Mouse (Mus musculus): ENCODE measurements around the gene Radil. TPM values are rescaled to one million over a fixed set of nuclear protein-coding genes. Genes with fewer than 3 reads are reported as not detected.
A peak's percentile ranks its signal among the peaks of the same experiment; 100 is the strongest.

Radil gene
- total and polyA plus RNA-seq, 2 experiments from 2014 or later: 15.4 to 17.0 TPM

GRCm38 (mm10) chr5:142459834-142460233 is 91.1 kb downstream of the Radil start:
- Histone ChIP-seq H3K27ac (ENCODE audit: low read depth, low read length) (no peak overlapping the region), H3K4me3 (ENCODE audit: low read depth, low read length) (no peak overlapping the region), H3K9ac (replicated peaks; ENCODE audit: low read length, poor library complexity, severe bottlenecking) (no peak overlapping the region), H3K4me2 (ENCODE audit: low read depth, low read length, poor library complexity, severe bottlenecking) (no peak overlapping the region), H3K27me3 (ENCODE audit: insufficient read depth, low read length) (no peaks in the 10 kb centered on the region), H3K4me1 (ENCODE audit: insufficient read depth, low read length) (peaks cover 1% of the 10 kb centered on the region; the same call in 1 of the 2 replicates), H3K9me3 (ENCODE audit: low read length) (no peaks in the 10 kb centered on the region), H3K36me3 (ENCODE audit: insufficient read depth, low read length) (peaks cover 41% of the 10 kb centered on the region)
- no peak for TF ChIP-seq CTCF (IDR thresholded peaks at IDR 0.05)
- DNase-seq (ENCODE audit: low spot score) (no peak), ATAC-seq (ENCODE audit: low FRiP score) (no peak)
- WGBS: 76% methylated on average over 5 of the region's 5 CpGs

DNA sequence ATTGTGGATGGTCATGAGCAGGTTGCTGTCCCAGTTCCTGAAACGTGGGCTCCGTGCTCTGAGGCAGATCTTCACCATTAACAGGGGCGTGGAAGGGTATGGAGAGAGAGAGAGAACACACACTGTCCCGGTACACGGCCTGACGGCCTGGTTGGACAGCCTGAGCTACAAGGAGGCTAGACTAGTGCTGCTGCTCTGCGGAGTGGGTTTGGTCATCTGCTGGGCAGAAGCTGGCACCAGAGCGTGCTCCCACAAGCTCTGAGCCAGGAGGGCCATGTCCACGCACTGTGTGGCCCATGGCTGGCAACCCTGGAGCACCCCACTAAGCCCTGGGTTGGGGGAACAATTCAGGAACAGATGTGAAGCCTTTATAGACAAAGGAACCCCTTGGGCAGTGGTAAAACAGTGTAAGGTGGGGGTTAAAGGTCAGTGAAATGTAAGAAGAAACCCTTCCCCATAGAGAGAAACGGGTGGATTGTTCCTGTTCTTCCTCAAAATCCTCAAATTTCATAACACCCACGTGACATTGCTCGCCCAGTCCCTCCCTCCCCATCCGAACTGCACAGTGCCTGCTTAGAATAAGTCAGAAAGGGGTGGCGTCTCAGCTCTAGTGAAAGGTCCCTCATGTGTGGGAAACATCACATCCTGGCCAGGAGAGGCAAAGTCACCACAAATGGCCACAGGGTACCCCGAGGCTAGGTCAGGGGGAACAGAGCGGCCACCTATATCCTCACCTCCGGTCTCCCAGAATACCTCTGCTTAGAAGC is 91.9 kb downstream of the Radil start:
- Histone ChIP-seq H3K9ac (replicated peaks; ENCODE audit: low read length, poor library complexity, severe bottlenecking) (no peak overlapping the region), H3K4me3 (ENCODE audit: low read depth, low read length) (no peak overlapping the region), H3K9me3 (ENCODE audit: low read length) (no peaks in the 10 kb centered on the region), H3K27me3 (ENCODE audit: insufficient read depth, low read length) (no peaks in the 10 kb centered on the region), H3K36me3 (ENCODE audit: insufficient read depth, low read length) (peaks cover 45% of the 10 kb centered on the region), H3K27ac (ENCODE audit: low read depth, low read length) (no peak overlapping the region), H3K4me1 (ENCODE audit: insufficient read depth, low read length) (no peaks in the 10 kb centered on the region), H3K4me2 (ENCODE audit: low read depth, low read length, poor library complexity, severe bottlenecking) (no peak overlapping the region)
- TF ChIP-seq CTCF (IDR thresholded peaks at IDR 0.05): no peak
- no peak for DNase-seq (ENCODE audit: low spot score)
- ATAC-seq (ENCODE audit: low FRiP score): no peak
- 93% methylated on average over 17 of the region's 17 CpGs for WGBS

- Histone ChIP-seq H3K4me2 (ENCODE audit: low read depth, low read length, poor library complexity, severe bottlenecking) (no peak overlapping the region), H3K9me3 (ENCODE audit: low read length) (no peaks in the 10 kb centered on the region), H3K4me3 (ENCODE audit: low read depth, low read length) (no peak overlapping the region), H3K27me3 (ENCODE audit: insufficient read depth, low read length) (no peaks in the 10 kb centered on the region), H3K9ac (replicated peaks; ENCODE audit: low read length, poor library complexity, severe bottlenecking) (no peak overlapping the region), H3K36me3 (ENCODE audit: insufficient read depth, low read length) (peaks cover 61% of the 10 kb centered on the region), H3K4me1 (ENCODE audit: insufficient read depth, low read length) (no peaks in the 10 kb centered on the region), H3K27ac (ENCODE audit: low read depth, low read length) (no peak overlapping the region)
- DNase-seq (ENCODE audit: low spot score) (no peak), ATAC-seq (ENCODE audit: low FRiP score) (no peak)
- 74% methylated on average over 10 of the region's 10 CpGs for WGBS
- TF ChIP-seq CTCF (IDR thresholded peaks at IDR 0.05): no peak
Observed at GRCm38 (mm10) chr5:142457345-142457744, 93.6 kb downstream of the Radil start.

DNA sequence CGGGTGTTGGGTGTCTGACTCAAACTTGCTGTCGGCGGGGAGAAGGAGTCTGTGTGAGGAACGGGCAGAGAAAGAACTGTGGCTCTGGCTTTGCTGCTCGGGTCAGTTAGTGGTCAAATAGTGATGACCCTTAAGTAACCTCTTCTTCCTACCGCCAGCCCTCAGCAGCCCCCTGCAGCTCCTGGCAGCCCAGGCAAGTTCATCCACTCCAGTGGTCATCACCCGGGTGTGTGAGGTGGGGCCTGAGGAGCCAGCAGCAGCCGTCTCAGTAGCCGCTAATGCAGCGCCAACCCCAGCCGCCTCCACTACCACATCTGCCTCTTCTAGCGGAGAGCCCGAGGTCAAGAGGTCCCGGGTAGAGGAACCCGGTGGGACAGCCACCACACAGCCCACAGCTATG is 94.6 kb downstream of the Radil start:
- H3K4me3 ChIP-seq (ENCODE audit: low read depth, low read length): no peak overlapping the region
- no peak overlapping the region for H3K27ac ChIP-seq (ENCODE audit: low read depth, low read length)
- no peaks in the 10 kb centered on the region for H3K27me3 ChIP-seq (ENCODE audit: insufficient read depth, low read length)
- no peak for DNase-seq (ENCODE audit: low spot score)
- TF ChIP-seq CTCF (IDR thresholded peaks at IDR 0.05): no peak
- H3K4me1 ChIP-seq (ENCODE audit: insufficient read depth, low read length): no peaks in the 10 kb centered on the region
- peaks cover 61% of the 10 kb centered on the region for H3K36me3 ChIP-seq (ENCODE audit: insufficient read depth, low read length)
- H3K9ac ChIP-seq (replicated peaks; ENCODE audit: low read length, poor library complexity, severe bottlenecking): no peak overlapping the region
- 86% methylated on average over 15 of the region's 15 CpGs for WGBS
- H3K4me2 ChIP-seq (ENCODE audit: low read depth, low read length, poor library complexity, severe bottlenecking): no peak overlapping the region
- no peaks in the 10 kb centered on the region for H3K9me3 ChIP-seq (ENCODE audit: low read length)
- ATAC-seq (ENCODE audit: low FRiP score): no peak

DNA sequence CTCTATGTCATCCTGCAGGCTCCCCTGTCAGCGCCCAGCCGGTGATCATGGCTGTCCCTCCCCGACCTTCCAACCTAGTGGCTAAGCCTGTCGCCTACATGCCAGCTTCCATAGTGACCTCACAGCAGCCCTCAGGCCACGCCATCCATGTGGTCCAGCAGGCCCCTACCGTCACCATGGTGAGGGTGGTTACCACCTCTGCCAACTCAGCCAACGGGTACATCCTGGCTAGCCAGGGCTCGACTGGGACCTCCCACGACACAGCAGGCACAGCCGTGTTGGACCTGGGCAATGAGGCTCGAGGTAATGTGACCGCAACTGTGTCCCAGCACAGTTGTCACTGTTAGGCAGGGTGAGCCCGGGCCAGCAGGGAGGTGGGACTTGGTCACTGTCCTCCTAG is 97.2 kb downstream of the Radil start:
- DNase-seq (ENCODE audit: low spot score): no peak
- Histone ChIP-seq H3K27ac (ENCODE audit: low read depth, low read length) (no peak overlapping the region), H3K9me3 (ENCODE audit: low read length) (no peaks in the 10 kb centered on the region), H3K36me3 (ENCODE audit: insufficient read depth, low read length) (peaks cover 64% of the 10 kb centered on the region), H3K27me3 (ENCODE audit: insufficient read depth, low read length) (no peaks in the 10 kb centered on the region), H3K9ac (replicated peaks; ENCODE audit: low read length, poor library complexity, severe bottlenecking) (no peak overlapping the region), H3K4me1 (ENCODE audit: insufficient read depth, low read length) (no peaks in the 10 kb centered on the region), H3K4me3 (ENCODE audit: low read depth, low read length) (no peak overlapping the region), H3K4me2 (ENCODE audit: low read depth, low read length, poor library complexity, severe bottlenecking) (no peak overlapping the region)
- TF ChIP-seq CTCF (IDR thresholded peaks at IDR 0.05): no peak
- ATAC-seq (ENCODE audit: low FRiP score): no peak
- WGBS: 96% methylated on average over 13 of the region's 13 CpGs

DNA sequence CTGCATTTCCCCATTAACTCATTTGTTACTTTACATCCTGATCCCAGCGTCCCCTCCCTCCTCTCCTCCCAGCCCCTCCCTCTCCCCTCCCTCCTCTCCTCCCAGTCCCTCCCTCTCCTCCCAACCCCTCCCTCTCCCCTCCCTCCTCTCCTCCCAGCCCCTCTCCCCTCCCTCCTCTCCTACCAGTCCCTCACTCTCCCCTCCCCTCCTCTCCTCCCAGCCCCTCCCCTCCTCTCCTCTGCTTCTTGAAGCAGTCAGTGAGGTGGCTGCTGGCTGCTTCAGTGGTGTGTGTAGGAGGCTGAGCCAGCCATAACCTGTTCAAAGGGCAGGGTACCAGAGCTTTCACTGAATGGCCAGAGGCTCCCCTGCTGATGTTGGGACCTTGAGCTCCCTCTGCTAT is 99.1 kb downstream of the Radil start:
- H3K36me3 ChIP-seq (ENCODE audit: insufficient read depth, low read length): peaks cover 46% of the 10 kb centered on the region
- no peak overlapping the region for H3K4me2 ChIP-seq (ENCODE audit: low read depth, low read length, poor library complexity, severe bottlenecking)
- 30% methylated on average over 1 of the region's 1 CpGs for WGBS
- H3K4me3 ChIP-seq (ENCODE audit: low read depth, low read length): no peak overlapping the region
- DNase-seq (ENCODE audit: low spot score) (peak; percentile 30), ATAC-seq (ENCODE audit: low FRiP score) (no peak)
- no peak overlapping the region for H3K27ac ChIP-seq (ENCODE audit: low read depth, low read length)
- TF ChIP-seq CTCF (IDR thresholded peaks at IDR 0.05): no peak
- no peaks in the 10 kb centered on the region for H3K27me3 ChIP-seq (ENCODE audit: insufficient read depth, low read length)
- H3K9me3 ChIP-seq (ENCODE audit: low read length): no peaks in the 10 kb centered on the region
- no peaks in the 10 kb centered on the region for H3K4me1 ChIP-seq (ENCODE audit: insufficient read depth, low read length)
- no peak overlapping the region for H3K9ac ChIP-seq (replicated peaks; ENCODE audit: low read length, poor library complexity, severe bottlenecking)

Measured in midbrain, postnatal 0 days (tissue).